Mouse (Mus musculus) thymus, adult 2 months (tissue): ENCODE measurements around the gene Fbxl19.

Source experiments
- CTCF ChIP-seq: fragments of 200-500 bp; IDR thresholded peaks from 2 replicates; pipeline ENCODE4 v1.5.1; 2012; ENCODE audit warnings: mild to moderate bottlenecking, control low read depth, low read length, moderate library complexity, borderline replicate concordance; ENCODE audit not compliant: control insufficient read depth, poor library complexity, insufficient read depth; ENCODE audit errors: extremely low read depth
- POLR2A ChIP-seq: fragments of 200-500 bp; IDR thresholded peaks from 2 replicates; pipeline ENCODE4 v1.6.1; 2012; ENCODE audit warnings: mild to moderate bottlenecking, low read length, control low read depth, moderate library complexity; ENCODE audit not compliant: control insufficient read depth, poor library complexity, insufficient read depth; ENCODE audit errors: extremely low read depth

DNA sequence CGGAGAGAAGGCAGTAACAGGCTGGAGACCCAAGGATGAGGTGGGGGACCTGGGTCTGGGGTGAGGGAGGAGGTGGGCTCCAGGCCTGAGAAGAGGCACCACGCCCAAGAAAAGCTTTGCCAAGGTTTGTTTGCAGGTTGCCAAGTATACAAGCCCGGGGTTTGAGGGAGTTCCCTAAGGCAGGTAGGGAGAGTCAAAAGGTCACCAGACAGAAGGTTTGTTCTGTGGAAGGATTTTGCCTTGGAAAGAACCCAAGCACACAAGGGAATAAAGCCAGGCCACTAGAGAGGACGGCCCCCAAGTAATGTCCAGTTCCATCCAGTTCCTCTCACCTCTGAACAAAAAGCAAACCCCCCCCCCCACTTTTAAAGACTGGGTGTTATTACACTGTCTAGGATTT is 66.9 kb downstream of the Fbxl19 start:
- TF ChIP-seq CTCF (no peak), POLR2A (no peak)
